Mouse (Mus musculus) hindbrain, embryonic 16.5 days (tissue): ENCODE data around the gene Large1. TPM values are rescaled to one million over a fixed set of nuclear protein-coding genes. Genes with fewer than 3 reads are reported as not detected.

Source experiments
- ATAC-seq: fragments of 200-750 bp; cut with Nextera tagmentation; 2 replicates; pipeline ENCODE4 v1.8.0; 2017; ENCODE audit warnings: moderate TSS enrichment, moderate library complexity
- H3K27ac ChIP-seq: fragments of 300-500 bp; sonication (generic); 2 replicates; pipeline ENCODE4 v1.5.1; 2014; ENCODE audit warnings: low read depth, mild to moderate bottlenecking, control low read depth, low read length, moderate library complexity
- H3K27me3 ChIP-seq: fragments of 300-500 bp; sonication (generic); replicated peaks from 2 replicates; pipeline ENCODE4 v1.6.1; 2014; ENCODE audit warnings: low read length; ENCODE audit not compliant: control insufficient read depth, insufficient read depth
- H3K36me3 ChIP-seq: fragments of 300-500 bp; sonication (generic); 2 replicates; pipeline ENCODE4 v1.6.1; 2014; ENCODE audit warnings: mild to moderate bottlenecking, low read length, moderate library complexity, mixed read lengths; ENCODE audit not compliant: control insufficient read depth, insufficient read depth
- H3K4me1 ChIP-seq: fragments of 300-500 bp; sonication (generic); 2 replicates; pipeline ENCODE4 v1.6.1; 2014; ENCODE audit warnings: low read depth, low read length; ENCODE audit not compliant: control insufficient read depth, insufficient read depth
- H3K4me2 ChIP-seq: fragments of 300-500 bp; sonication (generic); 2 replicates; pipeline ENCODE4 v1.6.1; 2014; ENCODE audit warnings: mild to moderate bottlenecking, low read length, control low read depth, moderate library complexity
- H3K4me3 ChIP-seq: fragments of 300-500 bp; sonication (generic); 2 replicates; pipeline ENCODE4 v1.5.1; 2014; ENCODE audit warnings: mild to moderate bottlenecking, low read length, control low read depth, moderate library complexity
- H3K9ac ChIP-seq: fragments of 300-500 bp; sonication (generic); 2 replicates; pipeline ENCODE4 v1.6.1; 2014; ENCODE audit warnings: low read depth, mild to moderate bottlenecking, control low read depth, low read length, moderate library complexity
- H3K9me3 ChIP-seq: fragments of 300-500 bp; sonication (generic); 2 replicates; pipeline ENCODE4 v1.6.1; 2014; ENCODE audit warnings: mild to moderate bottlenecking, low read length, moderate library complexity; ENCODE audit not compliant: control insufficient read depth
- WGBS: fragments of 180-500 bp; shearing (Covaris S2); extraction: QIAGEN DNeasy Blood & Tissue Kit; methylation state at CpG from one replicate; pipeline ENCODE4 v1.1.7; 2014; 5-methylcytosine and 5-hydroxymethylcytosine counted together
- polyA plus RNA-seq: library from polyadenylated mRNA; unstranded; fragments of >200 nt; fragmentation: Nextera tagmentation; extraction: Ambion mirVana; gene quantifications from 2 replicates; pipeline ENCODE4 v1.2.1, GENCODE M21; 2015

Large1 gene
- polyA plus RNA-seq, 1 experiment from 2014 or later = 16.3 TPM

- no peaks in the 10 kb centered on the region for H3K36me3 ChIP-seq
Measured at GRCm38 (mm10) chr8:73226841-73227240, 126.5 kb downstream of the Large1 start.

GRCm38 (mm10) chr8:73225654-73226053, 127.7 kb downstream of the Large1 start:
- H3K27me3 ChIP-seq = no peaks in the 10 kb centered on the region
- H3K36me3 ChIP-seq = no peaks in the 10 kb centered on the region
- 60% methylated on average over 2 of the region's 2 CpGs for WGBS
- no peaks in the 10 kb centered on the region for H3K9me3 ChIP-seq
- H3K4me1 ChIP-seq = no peaks in the 10 kb centered on the region
- no peak overlapping the region for H3K4me3 ChIP-seq
- H3K4me2 ChIP-seq = no peak overlapping the region
- ATAC-seq = no peak
- no peak overlapping the region for H3K9ac ChIP-seq
- no peak overlapping the region for H3K27ac ChIP-seq

More at GRCm38 (mm10) chr8:73226841-73227240, 126.5 kb downstream of the Large1 start:
- Histone ChIP-seq H3K27me3 (no peaks in the 10 kb centered on the region), H3K9me3 (no peaks in the 10 kb centered on the region), H3K9ac (no peak overlapping the region), H3K4me1 (no peaks in the 10 kb centered on the region), H3K4me2 (no peak overlapping the region), H3K4me3 (no peak overlapping the region), H3K27ac (no peak overlapping the region)
- ATAC-seq = no peak
- 84% methylated on average over 3 of the region's 3 CpGs for WGBS

DNA sequence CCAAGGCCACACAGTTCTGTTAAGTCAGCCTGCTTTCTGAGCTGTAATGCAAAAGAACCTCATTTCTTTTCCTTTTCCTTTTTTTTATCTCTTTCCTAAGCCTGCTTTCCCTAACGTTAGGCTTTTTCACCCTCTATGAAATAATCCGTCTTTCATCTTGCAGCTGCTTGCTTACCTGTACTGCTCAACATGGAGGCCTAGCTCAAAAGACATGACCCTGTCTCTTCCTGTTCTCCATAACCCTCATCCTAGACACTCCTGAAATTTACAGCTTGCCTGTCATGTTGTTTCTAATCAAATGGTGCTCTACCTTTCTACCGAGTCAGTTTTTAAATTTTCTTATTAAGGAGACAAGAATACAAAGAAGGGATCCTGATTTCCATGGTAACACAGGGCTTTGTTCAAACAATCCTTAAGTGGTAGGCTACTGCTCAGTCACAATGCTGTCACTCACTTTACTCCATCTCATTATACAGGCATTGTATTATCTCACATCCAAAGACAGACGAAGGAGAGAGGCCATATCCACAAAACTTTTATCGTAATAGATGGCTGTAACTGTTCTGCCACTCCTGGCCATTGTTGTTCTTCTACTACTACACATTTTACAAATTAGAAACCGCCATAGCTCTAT, 134.0 kb downstream of the Large1 start:
- no peak overlapping the region for H3K4me3 ChIP-seq
- H3K27ac ChIP-seq = no peak overlapping the region
- no peaks in the 10 kb centered on the region for H3K9me3 ChIP-seq
- no peak overlapping the region for H3K9ac ChIP-seq
- no peak overlapping the region for H3K4me2 ChIP-seq
- no peak; the same call in 1 of the 2 replicates for ATAC-seq
- WGBS = 45% methylated on average over 6 of the region's 6 CpGs
- H3K4me1 ChIP-seq = no peaks in the 10 kb centered on the region
- no peaks in the 10 kb centered on the region for H3K27me3 ChIP-seq
- no peaks in the 10 kb centered on the region for H3K36me3 ChIP-seq

DNA sequence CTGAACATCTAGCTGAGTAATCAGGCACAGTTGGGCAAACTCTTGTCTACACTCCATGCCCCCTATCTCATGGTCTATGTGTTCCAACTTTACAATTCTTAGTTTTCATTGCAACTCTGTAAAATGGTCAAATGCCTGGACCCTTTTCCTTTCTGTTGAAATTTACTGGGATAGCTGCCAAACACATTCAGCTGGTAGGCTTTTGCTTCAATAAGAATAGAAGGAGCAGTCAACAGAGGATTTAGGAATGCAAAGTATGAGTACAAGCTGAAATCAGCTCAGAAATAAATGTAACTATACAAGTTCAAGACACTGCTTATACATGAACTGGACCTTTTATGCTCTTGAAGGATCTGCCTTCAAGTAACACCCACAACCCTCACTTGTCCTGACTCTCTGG, 146.5 kb downstream of the Large1 start:
- H3K27me3 ChIP-seq = no peaks in the 10 kb centered on the region
- H3K4me1 ChIP-seq = no peaks in the 10 kb centered on the region
- H3K9ac ChIP-seq = no peak overlapping the region
- H3K27ac ChIP-seq = no peak overlapping the region
- no peaks in the 10 kb centered on the region for H3K9me3 ChIP-seq
- no peaks in the 10 kb centered on the region for H3K36me3 ChIP-seq
- no peak overlapping the region for H3K4me3 ChIP-seq
- no peak for ATAC-seq
- no peak overlapping the region for H3K4me2 ChIP-seq

- H3K27me3 ChIP-seq = no peaks in the 10 kb centered on the region
- WGBS = 98% methylated on average over 2 of the region's 2 CpGs
- H3K9ac ChIP-seq = no peak overlapping the region
- H3K4me2 ChIP-seq = no peak overlapping the region
- H3K36me3 ChIP-seq = no peaks in the 10 kb centered on the region
- H3K4me1 ChIP-seq = no peaks in the 10 kb centered on the region
- no peak overlapping the region for H3K4me3 ChIP-seq
- H3K9me3 ChIP-seq = no peaks in the 10 kb centered on the region
- ATAC-seq = no peak
- no peak overlapping the region for H3K27ac ChIP-seq
Measured at GRCm38 (mm10) chr8:73201854-73202253, 151.5 kb downstream of the Large1 start.

GRCm38 (mm10) chr8:73197714-73198113, 155.6 kb downstream of the Large1 start:
- Histone ChIP-seq H3K9me3 (no peaks in the 10 kb centered on the region), H3K27ac (no peak overlapping the region), H3K4me3 (no peak overlapping the region), H3K4me2 (no peak overlapping the region), H3K4me1 (no peaks in the 10 kb centered on the region), H3K36me3 (no peaks in the 10 kb centered on the region), H3K27me3 (no peaks in the 10 kb centered on the region), H3K9ac (no peak overlapping the region)
- ATAC-seq = no peak
- WGBS = 97% methylated on average over 1 of the region's 1 CpGs

DNA sequence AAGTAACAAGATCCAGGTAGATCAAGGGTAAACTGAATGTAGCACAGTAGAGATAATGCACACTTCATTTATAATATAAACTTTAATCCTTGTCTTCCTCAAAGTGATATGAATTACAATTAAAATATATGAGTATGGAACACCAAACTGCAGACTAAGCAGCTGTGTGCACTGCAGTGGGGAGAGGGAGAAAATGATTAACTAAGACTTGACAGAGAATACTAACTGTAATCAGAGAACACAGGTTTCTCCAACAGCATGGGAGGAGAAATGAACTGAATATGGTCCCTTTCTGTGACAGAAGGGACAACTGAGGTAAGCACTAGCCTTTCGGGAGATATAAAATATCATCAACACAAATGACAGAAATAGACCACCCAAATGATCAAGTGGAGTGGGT, 164.7 kb downstream of the Large1 start:
- WGBS = 100% methylated on average over 1 of the region's 1 CpGs

DNA sequence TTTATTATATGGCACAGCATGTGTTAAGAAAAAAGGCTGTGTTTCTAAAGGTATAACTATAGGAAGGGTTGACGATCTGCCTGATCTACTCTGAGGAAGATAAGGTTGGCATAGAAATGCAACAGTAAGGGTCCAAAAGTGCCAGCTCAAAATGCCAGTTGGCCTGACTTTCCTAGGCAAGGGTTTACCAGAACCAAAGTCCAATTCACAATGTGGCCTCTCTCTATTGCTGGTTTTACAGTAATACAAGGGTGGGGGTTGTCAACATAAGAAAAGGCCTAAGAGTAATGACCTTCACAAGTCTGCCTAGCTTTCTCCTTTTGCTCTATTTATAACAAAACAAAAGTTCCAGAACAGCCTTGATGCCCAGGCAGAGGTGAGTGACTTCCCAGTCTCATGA, 166.0 kb downstream of the Large1 start:
- H3K27me3 ChIP-seq = no peaks in the 10 kb centered on the region
- no peak overlapping the region for H3K27ac ChIP-seq
- WGBS = 71% methylated on average over 1 of the region's 1 CpGs
- no peaks in the 10 kb centered on the region for H3K9me3 ChIP-seq
- H3K4me1 ChIP-seq = no peaks in the 10 kb centered on the region
- H3K36me3 ChIP-seq = no peaks in the 10 kb centered on the region
- H3K4me2 ChIP-seq = no peak overlapping the region
- H3K9ac ChIP-seq = no peak overlapping the region
- no peak for ATAC-seq
- H3K4me3 ChIP-seq = no peak overlapping the region

More for the DNA sequence above, 164.7 kb downstream of the Large1 start:
- H3K9me3 ChIP-seq = no peaks in the 10 kb centered on the region
- no peaks in the 10 kb centered on the region for H3K36me3 ChIP-seq
- ATAC-seq = no peak
- no peaks in the 10 kb centered on the region for H3K27me3 ChIP-seq
- no peak overlapping the region for H3K9ac ChIP-seq
- H3K4me3 ChIP-seq = no peak overlapping the region
- H3K4me2 ChIP-seq = no peak overlapping the region
- no peak overlapping the region for H3K27ac ChIP-seq
- H3K4me1 ChIP-seq = no peaks in the 10 kb centered on the region

GRCm38 (mm10) chr8:73178434-73178833, 174.9 kb downstream of the Large1 start:
- H3K4me1 ChIP-seq = no peaks in the 10 kb centered on the region
- H3K9me3 ChIP-seq = no peaks in the 10 kb centered on the region
- no peak for ATAC-seq
- 91% methylated on average over 1 of the region's 1 CpGs for WGBS
- no peak overlapping the region for H3K4me2 ChIP-seq
- no peak overlapping the region for H3K9ac ChIP-seq
- H3K27me3 ChIP-seq = no peaks in the 10 kb centered on the region
- H3K36me3 ChIP-seq = no peaks in the 10 kb centered on the region
- H3K4me3 ChIP-seq = no peak overlapping the region
- no peak overlapping the region for H3K27ac ChIP-seq

GRCm38 (mm10) chr8:73172661-73173060, 180.7 kb downstream of the Large1 start:
- Histone ChIP-seq H3K27me3 (no peaks in the 10 kb centered on the region), H3K9ac (no peak overlapping the region), H3K36me3 (no peaks in the 10 kb centered on the region), H3K4me1 (no peaks in the 10 kb centered on the region), H3K4me3 (no peak overlapping the region), H3K9me3 (no peaks in the 10 kb centered on the region), H3K27ac (no peak overlapping the region), H3K4me2 (no peak overlapping the region)
- no peak for ATAC-seq
